Comparison of ENCODE assay signal across 8 mouse cellular contexts in the genomic region with DNA sequence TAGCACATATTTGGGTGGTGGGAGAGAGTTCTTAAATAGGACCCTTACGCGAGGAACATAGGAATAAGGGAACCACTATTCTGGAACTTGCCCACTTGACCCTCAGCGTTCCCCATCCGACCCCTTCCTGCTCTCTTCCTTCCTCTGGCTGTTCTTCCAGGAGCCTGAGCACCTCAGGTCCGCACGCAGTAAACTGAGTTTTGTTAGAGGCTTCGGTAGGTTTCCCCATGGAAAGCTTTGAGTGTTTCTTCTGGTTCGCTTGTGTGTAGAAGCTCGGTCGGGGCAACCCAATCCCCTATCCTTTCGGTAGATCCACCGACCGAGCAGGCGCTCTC. TPM values are rescaled to one million over a fixed set of nuclear protein-coding genes. Genes with fewer than 3 reads are reported as not detected.
A peak's percentile ranks its signal among the peaks of the same experiment; 100 is the strongest.
DNase-seq lines count a peak whose midpoint lies in the region; ATAC-seq and TF ChIP-seq lines count a peak whose summit lies in the region.

No protein-coding gene starts in this region.

- peak overlapping the region; percentile 66 for H3K27ac ChIP-seq in heart, embryonic 13.5 days (replicated peaks)
- peak overlapping the region; percentile 100 for H3K27ac ChIP-seq in hindbrain, embryonic 11.5 days (ENCODE audit: low read depth, low read length)
- H3K27ac ChIP-seq in midbrain, embryonic 10.5 days (replicated peaks): peak overlapping the region; percentile 100

- no peak for ATAC-seq in heart, embryonic 13.5 days (ENCODE audit: extremely low read depth, insufficient number of reproducible peaks, low FRiP score, low TSS enrichment)
- no peak for ATAC-seq in G1E (ENCODE audit: extremely low read depth, insufficient number of reproducible peaks, low FRiP score, poor library complexity, severe bottlenecking)
- no peak for ATAC-seq in hindbrain, embryonic 11.5 days (ENCODE audit: low FRiP score)
- no peak for ATAC-seq in erythroid progenitor cell, adult 5-6 weeks (replicated peaks; ENCODE audit: low FRiP score, poor library complexity, severe bottlenecking)

- H3K4me2 ChIP-seq in heart, embryonic 13.5 days: peak overlapping the region; percentile 86
- H3K4me2 ChIP-seq in hindbrain, embryonic 11.5 days (replicated peaks; ENCODE audit: low read depth, low read length): peak overlapping the region; percentile 80

- no peaks in the 10 kb centered on the region for H3K27me3 ChIP-seq in heart, embryonic 13.5 days (replicated peaks)
- peaks cover 54% of the 10 kb centered on the region for H3K27me3 ChIP-seq in G1E (ENCODE audit: insufficient read depth, low read length)
- H3K27me3 ChIP-seq in hindbrain, embryonic 11.5 days (ENCODE audit: control insufficient read depth, insufficient read depth, low read length): no peaks in the 10 kb centered on the region
- H3K27me3 ChIP-seq in midbrain, embryonic 10.5 days (ENCODE audit: low read depth, poor library complexity, severe bottlenecking): no peaks in the 10 kb centered on the region

- peak overlapping the region; percentile 97 for H3K9ac ChIP-seq in heart, embryonic 13.5 days
- peak overlapping the region; percentile 99 for H3K9ac ChIP-seq in hindbrain, embryonic 11.5 days (ENCODE audit: low read depth, low read length)

- no peak for TF ChIP-seq CTCF in G1E (IDR thresholded peaks at IDR 0.05; ENCODE audit: low read depth, low read length)

- H3K4me3 ChIP-seq in heart, embryonic 13.5 days: peak overlapping the region; percentile 83
- peak overlapping the region; percentile 71; the same call in 1 of the 2 replicates for H3K4me3 ChIP-seq in G1E (ENCODE audit: low read depth, low read length)
- peak overlapping the region; percentile 70 for H3K4me3 ChIP-seq in hindbrain, embryonic 11.5 days (ENCODE audit: low read depth, low read length)
- H3K4me3 ChIP-seq in midbrain, embryonic 10.5 days: peak overlapping the region; percentile 86

- WGBS in heart, embryonic 13.5 days: 3% methylated on average over 14 of the region's 14 CpGs
- 1% methylated on average over 14 of the region's 14 CpGs for WGBS in hindbrain, embryonic 11.5 days
- 2% methylated on average over 14 of the region's 14 CpGs for WGBS in midbrain, embryonic 10.5 days

- H3K9me3 ChIP-seq in heart, embryonic 13.5 days: no peaks in the 10 kb centered on the region
- H3K9me3 ChIP-seq in G1E (replicated peaks): no peaks in the 10 kb centered on the region
- H3K9me3 ChIP-seq in hindbrain, embryonic 11.5 days (ENCODE audit: control insufficient read depth, low read length): no peaks in the 10 kb centered on the region
- H3K9me3 ChIP-seq in midbrain, embryonic 10.5 days (replicated peaks): no peaks in the 10 kb centered on the region

- no peak for DNase-seq in heart, adult 8-10 months (ENCODE audit: low spot score)
- no peak for DNase-seq in G1E (ENCODE audit: low spot score)
- no peak for DNase-seq in hindbrain, embryonic 11.5 days (ENCODE audit: low spot score)
- no peak for DNase-seq in midbrain, embryonic 10.5 days (ENCODE audit: low spot score)
- DNase-seq in cerebellum, adult 8-10 months: no peak
- no peak for DNase-seq in right cerebral cortex, postnatal 36 days (ENCODE audit: low spot score in 2 of 2)

- peaks cover 21% of the 10 kb centered on the region for H3K4me1 ChIP-seq in heart, embryonic 13.5 days
- H3K4me1 ChIP-seq in G1E (ENCODE audit: insufficient read depth, low read depth, low read length): peaks cover 34% of the 10 kb centered on the region
- H3K4me1 ChIP-seq in hindbrain, embryonic 11.5 days (replicated peaks; ENCODE audit: control insufficient read depth, insufficient read depth, low read length): no peaks in the 10 kb centered on the region
- peaks cover 56% of the 10 kb centered on the region for H3K4me1 ChIP-seq in midbrain, embryonic 10.5 days

- no peaks in the 10 kb centered on the region for H3K36me3 ChIP-seq in heart, embryonic 13.5 days
- H3K36me3 ChIP-seq in G1E (replicated peaks): no peaks in the 10 kb centered on the region
- H3K36me3 ChIP-seq in hindbrain, embryonic 11.5 days (ENCODE audit: control insufficient read depth, insufficient read depth, low read length): no peaks in the 10 kb centered on the region
- no peaks in the 10 kb centered on the region for H3K36me3 ChIP-seq in midbrain, embryonic 10.5 days

RNA-seq across cellular contexts. Expression of gene A930004D18Rik, which starts 11.8 kb away (rescaled TPM):
- 11.3 and 12.0 TPM in 2 replicates for polyA plus RNA-seq in heart, embryonic 13.5 days (2015; fragmentation: Nextera tagmentation; extraction: Ambion mirVana)
- total RNA-seq in heart, adult 8-10 months (2022): 1 to 10 TPM; 3.5 to 7.3 (median 5.5) TPM
- total RNA-seq in G1E (2014; fragmentation: Nextera tagmentation): 0.30 and 0.87 TPM in 2 replicates
- total RNA-seq in G1E (2017): 1.5 and 2.1 TPM in 2 replicates
- polyA plus RNA-seq in G1E (2012): 0.55 and 0.65 TPM in 2 replicates
- 8.5 and 10.7 TPM in 2 replicates for polyA plus RNA-seq in hindbrain, embryonic 11.5 days (2014; fragmentation: Nextera tagmentation; extraction: Ambion mirVana)
- polyA plus RNA-seq in midbrain, embryonic 10.5 days (2016; fragmentation: Nextera tagmentation; extraction: Ambion mirVana): 25.0 and 25.1 TPM in 2 replicates
- total RNA-seq in erythroid progenitor cell, adult 5-6 weeks (2015; ENCODE audit: low replicate concordance): not detected in 2 replicates
- total RNA-seq in erythroid progenitor cell, adult 5-6 weeks (2017; ENCODE audit: low replicate concordance): not detected in 2 replicates

RNA-seq across cellular contexts. Expression of gene Skida1, which starts 23.1 kb away (rescaled TPM):
- 5.5 and 6.6 TPM in 2 replicates for polyA plus RNA-seq in heart, embryonic 13.5 days (2015; fragmentation: Nextera tagmentation; extraction: Ambion mirVana)
- 1 to 10 TPM; 2.5 to 5.9 (median 3.7) TPM for total RNA-seq in heart, adult 8-10 months (2022)
- total RNA-seq in G1E (2014; fragmentation: Nextera tagmentation) (1.3 and 33.3 TPM in 2 replicates), G1E (2017) (1.8 and 2.0 TPM in 2 replicates)
- polyA plus RNA-seq in G1E (2012): 0.20 TPM in 2 replicates
- 19.6 and 20.1 TPM in 2 replicates for polyA plus RNA-seq in hindbrain, embryonic 11.5 days (2014; fragmentation: Nextera tagmentation; extraction: Ambion mirVana)
- 19.3 and 22.7 TPM in 2 replicates for polyA plus RNA-seq in midbrain, embryonic 10.5 days (2016; fragmentation: Nextera tagmentation; extraction: Ambion mirVana)
- total RNA-seq in erythroid progenitor cell, adult 5-6 weeks (2015; ENCODE audit: low replicate concordance): not detected in 2 replicates
- not detected in 2 replicates for total RNA-seq in erythroid progenitor cell, adult 5-6 weeks (2017; ENCODE audit: low replicate concordance)

RNA-seq across cellular contexts. Expression of gene H2al2a, which starts 29.0 kb away (rescaled TPM):
- not detected in 2 replicates for polyA plus RNA-seq in heart, embryonic 13.5 days (2015; fragmentation: Nextera tagmentation; extraction: Ambion mirVana)
- total RNA-seq in heart, adult 8-10 months (2022): not detected
- total RNA-seq in G1E (2014; fragmentation: Nextera tagmentation): not detected in 2 replicates
- total RNA-seq in G1E (2017): not detected in 2 replicates
- not detected in 2 replicates for polyA plus RNA-seq in G1E (2012)
- polyA plus RNA-seq in hindbrain, embryonic 11.5 days (2014; fragmentation: Nextera tagmentation; extraction: Ambion mirVana): not detected in 2 replicates
- not detected in 2 replicates for polyA plus RNA-seq in midbrain, embryonic 10.5 days (2016; fragmentation: Nextera tagmentation; extraction: Ambion mirVana)
- not detected in 2 replicates for total RNA-seq in erythroid progenitor cell, adult 5-6 weeks (2015; ENCODE audit: low replicate concordance)
- not detected in 2 replicates for total RNA-seq in erythroid progenitor cell, adult 5-6 weeks (2017; ENCODE audit: low replicate concordance)

RNA-seq across cellular contexts. Expression of gene Mllt10, which starts 29.3 kb away (rescaled TPM):
- 32.5 and 42.5 TPM in 2 replicates for polyA plus RNA-seq in heart, embryonic 13.5 days (2015; fragmentation: Nextera tagmentation; extraction: Ambion mirVana)
- 10 to 100 TPM; 25.1 to 41.8 (median 30.5) TPM for total RNA-seq in heart, adult 8-10 months (2022)
- 141 and 160 TPM in 2 replicates for total RNA-seq in G1E (2014; fragmentation: Nextera tagmentation)
- total RNA-seq in G1E (2017): 62.9 and 73.6 TPM in 2 replicates
- 20.5 and 20.8 TPM in 2 replicates for polyA plus RNA-seq in G1E (2012)
- polyA plus RNA-seq in hindbrain, embryonic 11.5 days (2014; fragmentation: Nextera tagmentation; extraction: Ambion mirVana): 48.0 and 62.2 TPM in 2 replicates
- 66.9 and 71.0 TPM in 2 replicates for polyA plus RNA-seq in midbrain, embryonic 10.5 days (2016; fragmentation: Nextera tagmentation; extraction: Ambion mirVana)
- total RNA-seq in erythroid progenitor cell, adult 5-6 weeks (2015; ENCODE audit: low replicate concordance): 122 and 125 TPM in 2 replicates
- 77.9 and 98.0 TPM in 2 replicates for total RNA-seq in erythroid progenitor cell, adult 5-6 weeks (2017; ENCODE audit: low replicate concordance)
